Mouse (Mus musculus) forebrain, embryonic 12.5 days (tissue): Measurements from ENCODE around the gene Lrrc25. TPM values are rescaled to one million over a fixed set of nuclear protein-coding genes. Genes with fewer than 3 reads are reported as not detected.

Experiments used
- polyA plus RNA-seq: library from polyadenylated mRNA; unstranded; fragments of >200 nt; fragmentation: Nextera tagmentation; extraction: Ambion mirVana; gene quantifications from 2 replicates; pipeline ENCODE4 v1.2.1, GENCODE M21; 2016

Gene Lrrc25
- polyA plus RNA-seq, 1 experiment from 2014 or later, result 0.45 TPM

Other genes starting within 250 kb of the Lrrc25 start
- 0.08 and 0.34 TPM in 2 replicates for gene Comp, start 242.6 kb upstream of the Lrrc25 start, polyA plus RNA-seq
- 18.3 and 22.0 TPM in 2 replicates for gene Crtc1, start 176.6 kb upstream of the Lrrc25 start, polyA plus RNA-seq
- 18.3 and 18.6 TPM in 2 replicates for gene Klhl26, start 139.2 kb upstream of the Lrrc25 start, polyA plus RNA-seq
- 17.0 and 17.6 TPM in 2 replicates for gene Tmem59l, start 128.8 kb upstream of the Lrrc25 start, polyA plus RNA-seq
- gene Crlf1, start 123.0 kb upstream of the Lrrc25 start, polyA plus RNA-seq, result 1.6 and 2.8 TPM in 2 replicates
- gene Rex1bd, start 109.4 kb upstream of the Lrrc25 start, polyA plus RNA-seq, result 126 and 127 TPM in 2 replicates
- gene Uba52, start 105.4 kb upstream of the Lrrc25 start, polyA plus RNA-seq, result 692 and 734 TPM in 2 replicates
- gene Fkbp8, start 88.4 kb upstream of the Lrrc25 start, polyA plus RNA-seq, result 309 and 314 TPM in 2 replicates
- gene Kxd1, start 88.2 kb upstream of the Lrrc25 start, polyA plus RNA-seq, result 45.6 and 50.8 TPM in 2 replicates
- gene Ell, start 76.7 kb upstream of the Lrrc25 start, polyA plus RNA-seq, result 18.8 and 19.9 TPM in 2 replicates
- gene Isyna1, start 21.8 kb upstream of the Lrrc25 start, polyA plus RNA-seq, result 101 and 107 TPM in 2 replicates
- 97.4 and 106 TPM in 2 replicates for gene Ssbp4, start 7.3 kb upstream of the Lrrc25 start, polyA plus RNA-seq
- gene Gdf15, start 16.3 kb downstream of the Lrrc25 start, polyA plus RNA-seq, result 0.14 TPM in 1 of 2 replicates, not detected in the other
- 69.3 and 70.4 TPM in 2 replicates for gene Pgpep1, start 44.2 kb downstream of the Lrrc25 start, polyA plus RNA-seq
- 259 and 275 TPM in 2 replicates for gene Lsm4, start 57.1 kb downstream of the Lrrc25 start, polyA plus RNA-seq
- gene Jund, start 82.8 kb downstream of the Lrrc25 start, polyA plus RNA-seq, result 153 and 165 TPM in 2 replicates
- 0.04 and 0.10 TPM in 2 replicates for gene Iqcn, start 87.3 kb downstream of the Lrrc25 start, polyA plus RNA-seq
- gene Gm3336, start 102.4 kb downstream of the Lrrc25 start, polyA plus RNA-seq, result not detected in 2 replicates
- gene Pde4c, start 107.6 kb downstream of the Lrrc25 start, polyA plus RNA-seq, result 0.14 and 0.17 TPM in 2 replicates
- gene Rab3a, start 138.5 kb downstream of the Lrrc25 start, polyA plus RNA-seq, result 87.8 and 95.4 TPM in 2 replicates
- gene Mpv17l2, start 144.8 kb downstream of the Lrrc25 start, polyA plus RNA-seq, result 33.2 and 34.5 TPM in 2 replicates
- 72.7 and 79.1 TPM in 2 replicates for gene Pik3r2, start 160.6 kb downstream of the Lrrc25 start, polyA plus RNA-seq
- gene Mast3, start 188.9 kb downstream of the Lrrc25 start, polyA plus RNA-seq, result 14.5 and 16.8 TPM in 2 replicates
- not detected in 2 replicates for gene Il12rb1, start 192.3 kb downstream of the Lrrc25 start, polyA plus RNA-seq
- gene Arrdc2, start 223.6 kb downstream of the Lrrc25 start, polyA plus RNA-seq, result 5.6 and 8.2 TPM in 2 replicates
- 14.4 and 16.3 TPM in 2 replicates for gene Kcnn1, start 247.1 kb downstream of the Lrrc25 start, polyA plus RNA-seq